14 mouse cellular contexts compared by ENCODE assay signal in the genomic region with DNA sequence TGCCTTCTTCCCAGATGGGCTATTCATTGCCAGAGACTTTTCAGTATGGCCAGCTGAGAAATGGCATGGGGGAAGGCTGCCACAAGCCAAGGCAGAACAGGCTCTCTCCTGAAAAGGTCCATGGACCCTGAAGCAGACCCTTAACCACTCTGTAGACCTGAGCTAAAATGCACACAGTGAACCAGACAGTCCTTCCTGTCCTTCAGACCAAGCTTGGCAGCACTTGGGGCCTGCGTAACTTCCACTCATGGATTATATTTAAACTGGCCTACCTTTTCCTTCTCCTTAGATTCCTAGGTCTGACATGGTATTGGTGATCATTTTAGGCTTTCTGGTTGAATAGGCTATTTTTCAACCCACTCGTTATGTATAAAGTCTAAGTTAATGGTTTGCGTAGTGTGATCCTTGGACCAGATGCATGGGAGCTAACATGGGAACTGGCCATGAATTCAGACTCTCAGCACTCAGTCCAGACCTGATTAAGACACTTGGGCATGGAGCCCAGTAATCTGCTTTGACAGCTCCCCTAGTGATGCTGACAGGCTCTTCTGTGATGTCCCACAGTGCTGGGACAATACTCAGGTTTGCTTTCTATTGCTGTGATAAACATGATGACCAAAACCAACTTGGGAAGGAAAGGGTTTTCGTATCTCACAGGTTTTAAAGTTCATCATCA.
A peak's percentile ranks its signal among the peaks of the same experiment; 100 is the strongest.
DNase-seq lines count a peak whose midpoint lies in the region; ATAC-seq and TF ChIP-seq lines count a peak whose summit lies in the region.
"Had no signal": no experiment of that assay in that cellular context is flagged by ENCODE, and none has a peak within 500 bp of the region (broad histone marks: within the 10 kb centered on the region; RNA-seq: fewer than 3 reads in every experiment).

No protein-coding gene starts in this region.

- 81% methylated on average over 4 of the region's 4 CpGs for WGBS in midbrain, postnatal 0 days
- WGBS in midbrain, embryonic 11.5 days = 94% methylated on average over 4 of the region's 4 CpGs

- DNase-seq in midbrain, postnatal 0 days (ENCODE audit: low spot score) = peak; percentile 24
- no peak for DNase-seq in midbrain, embryonic 11.5 days (ENCODE audit: low spot score, missing footprints)
- peak; percentile 83 for DNase-seq in cerebellum, postnatal 14 days
- peak; percentile 78 to 80 for DNase-seq in heart, postnatal 10 days
- no peak for DNase-seq in spleen, adult 12 weeks (ENCODE audit: low spot score)
- DNase-seq in right cerebral cortex, adult 2 months (ENCODE audit: low spot score in 2 of 2) = no peak
- DNase-seq in frontal cortex, postnatal 25 days (ENCODE audit: low spot score in 2 of 2) = no peak
- DNase-seq: right cerebral cortex, adult 18-20 months had no signal

- no peak overlapping the region for H3K9ac ChIP-seq in midbrain, postnatal 0 days (replicated peaks; ENCODE audit: low read length, poor library complexity, severe bottlenecking)
- H3K9ac ChIP-seq in midbrain, embryonic 11.5 days (ENCODE audit: low read length) = no peak overlapping the region
- H3K9ac ChIP-seq: forebrain, embryonic 12.5 days; liver, embryonic 15.5 days; neural tube, embryonic 13.5 days had no signal

- no peak overlapping the region for H3K27ac ChIP-seq in midbrain, postnatal 0 days (ENCODE audit: low read depth, low read length)
- H3K27ac ChIP-seq in midbrain, embryonic 11.5 days (ENCODE audit: low read depth, low read length) = no peak overlapping the region
- H3K27ac ChIP-seq: embryonic facial prominence, embryonic 10.5 days; forebrain, embryonic 12.5 days; midbrain, embryonic 10.5 days; neural tube, embryonic 13.5 days had no signal

- H3K27me3 ChIP-seq in midbrain, postnatal 0 days (ENCODE audit: insufficient read depth, low read length) = no peaks in the 10 kb centered on the region
- H3K27me3 ChIP-seq in midbrain, embryonic 11.5 days (ENCODE audit: control insufficient read depth, insufficient read depth, low read length) = no peaks in the 10 kb centered on the region
- H3K27me3 ChIP-seq: forebrain, embryonic 12.5 days; liver, embryonic 15.5 days; neural tube, embryonic 13.5 days had no signal

- H3K4me2 ChIP-seq in midbrain, postnatal 0 days (ENCODE audit: low read depth, low read length, poor library complexity, severe bottlenecking) = no peak overlapping the region
- H3K4me2 ChIP-seq in midbrain, embryonic 11.5 days = no peak overlapping the region
- H3K4me2 ChIP-seq: forebrain, embryonic 12.5 days; liver, embryonic 15.5 days; neural tube, embryonic 13.5 days had no signal

- TF ChIP-seq CTCF in midbrain, postnatal 0 days (IDR thresholded peaks at IDR 0.05) = no peak

- no peak overlapping the region for H3K4me3 ChIP-seq in midbrain, postnatal 0 days (ENCODE audit: low read depth, low read length)
- no peak overlapping the region for H3K4me3 ChIP-seq in midbrain, embryonic 11.5 days (ENCODE audit: low read depth, low read length)
- H3K4me3 ChIP-seq: embryonic facial prominence, embryonic 10.5 days; forebrain, embryonic 12.5 days; liver, embryonic 15.5 days; midbrain, embryonic 10.5 days; neural tube, embryonic 13.5 days had no signal

- H3K9me3 ChIP-seq in midbrain, postnatal 0 days (ENCODE audit: low read length) = no peaks in the 10 kb centered on the region
- no peaks in the 10 kb centered on the region for H3K9me3 ChIP-seq in midbrain, embryonic 11.5 days (ENCODE audit: control insufficient read depth, low read length)
- H3K9me3 ChIP-seq: embryonic facial prominence, embryonic 10.5 days; forebrain, embryonic 12.5 days; midbrain, embryonic 10.5 days; neural tube, embryonic 13.5 days had no signal

- intact Hi-C loops in heart, postnatal 10 days (cut with DNase I) = no loop called here

- no peak for ATAC-seq in midbrain, postnatal 0 days (ENCODE audit: low FRiP score)
- no peak for ATAC-seq in midbrain, embryonic 11.5 days (ENCODE audit: low FRiP score)
- ATAC-seq: intestine, embryonic 16.5 days had no signal

- no peaks in the 10 kb centered on the region for H3K36me3 ChIP-seq in midbrain, postnatal 0 days (ENCODE audit: insufficient read depth, low read length)
- H3K36me3 ChIP-seq in midbrain, embryonic 11.5 days (ENCODE audit: control insufficient read depth, insufficient read depth, low read length) = no peaks in the 10 kb centered on the region
- H3K36me3 ChIP-seq: embryonic facial prominence, embryonic 10.5 days; forebrain, embryonic 12.5 days; liver, embryonic 15.5 days; midbrain, embryonic 10.5 days; neural tube, embryonic 13.5 days had no signal

- H3K4me1 ChIP-seq in midbrain, postnatal 0 days (ENCODE audit: insufficient read depth, low read length) = no peaks in the 10 kb centered on the region
- H3K4me1 ChIP-seq in midbrain, embryonic 11.5 days (ENCODE audit: control insufficient read depth, insufficient read depth, low read length) = no peaks in the 10 kb centered on the region
- H3K4me1 ChIP-seq: liver, embryonic 15.5 days had no signal

Comparison
In these comparisons a context has a peak if more than half of its experiments do, and no peak if none do; other contexts are left out.
1. DNase-seq: peak in midbrain, postnatal 0 days (single experiment), cerebellum, postnatal 14 days (2 of 2) and heart, postnatal 10 days (2 of 2); none in midbrain, embryonic 11.5 days (single experiment), spleen, adult 12 weeks (single experiment), right cerebral cortex, adult 2 months (0 of 2) and frontal cortex, postnatal 25 days (0 of 2).